Mouse (Mus musculus) testis, adult 2 months (tissue): ENCODE measurements around the gene Ap1m1.

Experiments
- CTCF ChIP-seq: fragments of 200-500 bp; IDR thresholded peaks from 2 replicates; pipeline ENCODE4 v1.5.1; 2012; ENCODE audit warnings: low read depth, mild to moderate bottlenecking, inconsistent platforms, low read length, moderate library complexity; ENCODE audit not compliant: control insufficient read depth, insufficient read depth, insufficient replicate concordance
- POLR2A ChIP-seq: fragments of 200-500 bp; IDR thresholded peaks from 2 replicates; pipeline ENCODE4 v1.6.1; 2012; ENCODE audit warnings: low read depth, mild to moderate bottlenecking, inconsistent platforms, low read length, moderate library complexity; ENCODE audit not compliant: control insufficient read depth

DNA sequence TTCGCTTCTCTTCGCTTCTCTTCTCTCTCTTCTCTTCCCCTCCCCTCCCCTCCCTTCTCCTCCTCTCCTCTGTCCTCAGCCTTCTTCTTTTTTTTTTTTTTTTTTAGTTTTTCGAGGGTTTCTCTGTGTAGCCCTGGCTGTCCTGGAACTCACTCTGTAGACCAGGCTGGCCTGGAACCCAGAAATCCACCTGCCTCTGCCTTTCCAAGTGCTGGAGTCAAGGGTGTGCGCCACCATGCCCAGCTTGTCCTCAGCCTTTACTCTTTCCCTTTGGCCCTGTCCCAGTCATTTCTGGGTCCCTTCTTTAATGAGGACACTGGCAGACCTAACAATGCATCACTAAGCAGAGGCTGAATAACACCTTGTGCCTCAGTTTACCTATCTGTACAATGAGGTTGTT is 26.3 kb upstream of the Ap1m1 start, which contains the start of gene Gm11034:
- TF ChIP-seq CTCF (no peak), POLR2A (no peak)
